Mouse (Mus musculus): ENCODE results near the gene Btbd17.

Gene Btbd17

DNA sequence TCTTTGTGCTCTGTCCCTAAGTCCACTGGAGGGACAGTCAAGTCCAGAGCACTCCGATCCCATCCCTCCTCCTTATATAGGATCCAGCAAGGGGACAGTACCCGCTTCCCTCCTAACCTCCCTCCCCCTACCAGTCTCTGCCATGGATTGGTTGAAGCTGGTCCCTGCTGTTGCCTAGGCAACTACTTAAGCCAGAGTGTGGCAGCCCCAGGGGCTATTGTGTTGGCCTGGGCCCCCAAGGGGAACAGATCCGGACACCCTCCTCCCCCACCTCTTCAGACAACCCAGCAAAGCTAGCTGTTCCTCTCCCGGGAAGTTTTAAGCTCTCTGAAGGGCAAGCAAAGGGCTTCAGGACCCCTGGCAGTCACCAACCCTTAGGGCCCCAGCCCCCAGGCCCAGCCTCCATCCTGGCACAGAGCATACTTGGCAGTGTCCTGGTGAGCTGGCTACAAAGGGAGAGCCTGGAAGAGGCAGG, at the start of gene Btbd17:
Gene Btbd17, minus strand, starts transcription at position 98 of the 475 bp plus-strand sequence.
- DNase-seq (ENCODE audit: low read depth) = no peak

GRCm38 (mm10) chr11:114844464-114845220, 48.9 kb upstream of the Btbd17 start:
- DNase-seq (ENCODE audit: low read depth) = no peak

DNA sequence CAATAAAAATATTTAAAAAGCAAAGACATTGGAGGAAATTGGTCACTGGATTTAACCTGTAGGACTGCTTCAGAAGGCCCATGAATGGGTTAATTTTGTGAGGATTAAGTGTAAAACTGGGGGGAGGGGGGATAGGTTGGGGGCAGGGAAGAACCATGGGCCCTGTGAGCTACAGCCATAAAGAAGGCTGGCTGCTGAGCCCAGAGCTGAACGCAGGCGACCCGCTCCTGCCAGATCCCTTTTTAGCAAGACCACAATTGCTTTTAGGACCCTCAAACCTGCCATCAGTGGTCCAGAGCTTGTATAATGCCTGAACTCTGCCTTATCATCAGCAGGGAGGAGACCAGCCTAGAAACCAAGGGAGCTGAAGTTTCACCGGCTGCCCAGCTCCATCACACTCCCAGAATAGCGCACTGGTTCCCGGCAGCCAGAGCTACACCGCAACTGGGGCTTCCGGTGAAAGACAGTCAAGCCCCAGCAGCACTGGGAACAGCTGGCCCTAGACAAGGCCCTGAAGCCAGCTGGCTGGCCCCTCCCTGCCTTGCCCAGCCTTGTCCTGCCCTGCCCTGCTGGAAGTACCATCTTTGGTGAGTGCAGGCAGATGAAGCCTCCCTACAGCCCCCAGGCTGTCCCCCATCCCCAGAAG, 48.2 kb upstream of the Btbd17 start:
- DNase-seq (ENCODE audit: low read depth) = no peak

DNA sequence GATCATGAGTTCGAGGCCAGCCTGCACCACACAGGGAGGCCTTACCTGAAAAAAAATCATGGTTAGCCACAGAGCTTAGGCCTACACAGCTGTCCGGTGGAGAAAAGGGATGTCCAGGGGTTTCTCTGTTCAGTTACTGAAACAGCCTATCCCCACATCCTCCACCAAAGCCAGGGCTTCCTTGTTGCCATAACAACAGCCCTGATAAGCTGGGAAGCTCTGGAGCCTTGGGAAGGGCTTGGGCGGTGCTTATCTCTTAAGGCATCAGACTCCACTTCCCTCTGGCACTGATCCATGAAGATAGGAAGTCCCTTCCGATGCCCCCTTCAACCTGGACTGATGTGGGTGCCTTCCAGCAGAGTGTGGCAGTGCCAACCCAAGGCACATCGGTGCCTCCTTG, 37.4 kb upstream of the Btbd17 start:
- DNase-seq (ENCODE audit: low read depth) = no peak

DNA sequence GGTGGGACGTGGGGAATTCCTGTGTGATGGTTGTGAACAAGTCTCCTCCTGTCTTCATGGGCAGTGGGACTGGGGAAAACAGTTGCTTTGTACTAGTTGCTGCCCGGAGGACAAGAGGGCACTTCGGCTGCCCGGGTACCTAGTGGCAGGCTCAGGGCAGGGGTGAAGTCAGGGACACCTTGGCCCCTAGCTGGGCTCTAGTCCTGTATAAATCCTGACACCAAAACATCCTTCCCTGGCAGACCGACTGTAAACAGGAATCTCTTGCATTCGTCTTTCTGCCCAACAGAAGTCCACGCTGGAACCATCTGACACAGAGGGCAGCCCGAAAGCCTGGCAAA, 34.7 kb upstream of the Btbd17 start:
- DNase-seq (ENCODE audit: low read depth) = no peak

DNA sequence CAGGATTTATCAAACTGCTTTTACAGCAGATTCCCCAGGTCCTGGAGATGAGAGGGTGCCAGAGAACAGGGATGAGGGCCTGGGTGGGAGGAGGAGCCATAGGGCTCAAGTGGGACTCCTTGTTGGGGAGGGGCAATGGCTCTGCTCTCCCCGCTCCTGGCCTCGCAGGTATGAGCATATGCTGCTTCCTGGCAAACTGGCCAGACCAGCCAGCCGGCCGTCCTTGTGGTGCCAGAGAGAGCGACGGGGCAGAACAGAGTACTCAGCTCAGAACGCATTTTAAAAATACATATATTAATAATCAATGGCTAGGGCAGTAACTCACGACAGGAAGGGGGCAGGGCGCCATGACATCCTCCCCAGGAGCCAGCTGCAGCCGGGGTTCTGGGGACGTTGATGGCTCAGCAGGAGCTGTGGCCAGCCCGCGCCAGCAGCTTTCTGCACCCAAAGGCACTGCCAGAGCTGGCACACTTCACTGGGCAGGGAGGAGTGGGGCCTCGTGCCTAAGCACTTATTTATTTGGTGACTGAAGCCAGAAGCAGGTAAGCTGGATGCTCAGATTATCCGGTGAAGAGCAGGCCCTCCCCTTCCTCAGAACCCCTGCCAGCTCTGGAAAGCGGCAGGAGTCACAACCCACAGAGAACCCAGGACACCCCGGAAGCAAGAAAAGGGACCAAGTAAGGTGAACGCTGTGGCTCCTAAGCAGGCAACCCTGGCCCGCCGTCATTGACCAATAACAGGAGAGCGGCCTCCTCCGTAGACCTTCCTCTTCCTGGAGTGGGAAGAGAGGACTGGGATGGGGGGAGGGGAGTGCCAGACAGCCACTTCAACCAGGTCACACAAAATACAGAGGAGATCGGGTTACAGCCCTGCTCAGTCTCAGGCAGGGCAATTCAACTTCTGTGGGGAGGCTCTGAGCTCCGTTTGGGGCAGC, 34.0 kb upstream of the Btbd17 start:
- peak; percentile 70 for DNase-seq (ENCODE audit: low read depth)

DNA sequence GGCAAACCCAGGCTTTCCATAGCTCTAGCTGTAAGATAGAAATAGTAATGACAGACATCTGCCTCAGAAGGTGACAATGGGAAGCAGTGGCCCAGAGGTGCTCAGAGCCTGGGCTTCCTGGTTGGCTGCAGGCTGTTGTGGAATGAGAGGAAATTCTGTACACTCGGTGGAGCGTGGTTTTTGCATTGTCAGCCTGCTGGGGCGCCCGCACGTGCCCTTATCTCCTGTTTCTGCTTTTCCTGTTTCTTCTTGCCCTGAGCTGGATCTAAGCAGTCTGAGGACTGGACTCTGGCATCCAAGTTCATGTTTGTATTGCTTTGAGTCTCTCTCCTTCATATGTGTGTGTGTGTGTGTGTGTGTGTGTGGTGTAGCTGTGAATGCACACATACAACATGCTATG, 30.9 kb upstream of the Btbd17 start:
- no peak for DNase-seq (ENCODE audit: low read depth)

DNA sequence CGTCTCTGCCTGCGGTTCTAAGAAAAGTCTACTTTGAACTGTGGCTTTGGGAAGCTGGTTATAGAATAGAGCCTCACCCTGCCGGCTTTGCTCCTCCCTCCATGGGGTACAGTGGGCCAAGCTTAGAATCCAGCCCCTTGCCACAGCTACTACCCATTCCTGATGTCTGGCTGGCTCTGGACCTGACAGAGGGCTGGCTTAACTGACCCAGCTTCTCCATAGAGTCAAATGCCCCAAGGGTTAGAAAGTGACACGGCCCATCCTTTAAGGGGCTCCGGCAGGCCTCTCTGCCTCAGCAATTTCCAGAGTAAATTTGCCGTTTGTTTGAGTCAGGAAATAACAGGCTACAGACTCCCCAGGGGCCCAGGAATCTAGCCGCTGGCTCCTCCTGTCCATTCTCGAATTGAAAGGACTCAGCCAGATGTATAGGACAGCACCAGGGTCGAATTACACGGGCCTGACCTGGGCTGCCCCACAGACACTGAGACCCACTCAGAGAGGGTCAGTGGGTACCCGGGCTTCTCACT, 27.5 kb upstream of the Btbd17 start:
- no peak for DNase-seq (ENCODE audit: low read depth)

DNA sequence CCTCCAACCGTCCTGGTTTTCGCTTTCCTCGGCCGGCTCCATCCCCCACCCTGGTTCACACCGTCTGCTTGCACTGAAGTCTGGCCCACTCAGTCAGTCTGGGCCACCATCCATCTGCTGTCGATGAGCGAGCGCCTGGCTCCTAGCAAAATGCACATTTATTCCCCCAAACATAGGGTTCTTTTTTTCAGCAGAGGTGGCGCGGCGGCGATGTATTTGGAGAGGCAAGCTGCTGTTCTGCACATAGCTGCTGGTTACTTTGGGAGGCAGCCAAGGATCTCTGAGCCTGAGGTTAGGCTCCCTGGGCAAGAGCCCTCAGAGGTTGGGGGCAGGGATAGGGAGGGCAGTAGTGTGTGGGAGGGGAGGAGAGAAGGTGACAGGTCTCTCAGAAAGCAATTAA, 27.0 kb upstream of the Btbd17 start:
- DNase-seq (ENCODE audit: low read depth) = peak; percentile 86

GRCm38 (mm10) chr11:114821325-114821724, 25.6 kb upstream of the Btbd17 start:
- no peak for DNase-seq (ENCODE audit: low read depth)

- DNase-seq (ENCODE audit: low read depth) = no peak
Observed at GRCm38 (mm10) chr11:114820444-114820843, 24.7 kb upstream of the Btbd17 start.

DNA sequence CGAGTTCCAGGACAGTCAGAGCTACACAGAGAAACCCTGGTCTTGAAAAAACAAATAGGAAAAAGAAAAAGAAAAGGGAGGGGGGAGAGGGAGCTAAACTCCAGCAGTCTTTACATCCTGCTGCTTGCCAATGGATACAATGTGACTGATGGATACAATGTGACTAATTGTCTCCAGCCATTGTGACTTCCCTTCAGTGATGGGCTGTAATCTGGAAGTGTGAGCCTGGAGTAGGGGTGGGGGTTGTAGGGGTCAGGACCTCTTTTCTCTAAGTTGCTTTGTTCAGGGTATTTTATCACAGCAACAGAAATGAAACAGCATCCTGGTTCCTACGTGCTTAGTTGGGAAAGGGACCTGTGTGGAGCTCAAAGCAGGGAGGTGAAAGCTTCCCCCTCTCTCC, 23.4 kb upstream of the Btbd17 start:
- no peak for DNase-seq (ENCODE audit: low read depth)

- no peak for DNase-seq (ENCODE audit: low read depth)
Observed at GRCm38 (mm10) chr11:114818185-114818584, 22.4 kb upstream of the Btbd17 start.

GRCm38 (mm10) chr11:114816934-114817333, 21.2 kb upstream of the Btbd17 start:
- DNase-seq (ENCODE audit: low read depth) = no peak

DNA sequence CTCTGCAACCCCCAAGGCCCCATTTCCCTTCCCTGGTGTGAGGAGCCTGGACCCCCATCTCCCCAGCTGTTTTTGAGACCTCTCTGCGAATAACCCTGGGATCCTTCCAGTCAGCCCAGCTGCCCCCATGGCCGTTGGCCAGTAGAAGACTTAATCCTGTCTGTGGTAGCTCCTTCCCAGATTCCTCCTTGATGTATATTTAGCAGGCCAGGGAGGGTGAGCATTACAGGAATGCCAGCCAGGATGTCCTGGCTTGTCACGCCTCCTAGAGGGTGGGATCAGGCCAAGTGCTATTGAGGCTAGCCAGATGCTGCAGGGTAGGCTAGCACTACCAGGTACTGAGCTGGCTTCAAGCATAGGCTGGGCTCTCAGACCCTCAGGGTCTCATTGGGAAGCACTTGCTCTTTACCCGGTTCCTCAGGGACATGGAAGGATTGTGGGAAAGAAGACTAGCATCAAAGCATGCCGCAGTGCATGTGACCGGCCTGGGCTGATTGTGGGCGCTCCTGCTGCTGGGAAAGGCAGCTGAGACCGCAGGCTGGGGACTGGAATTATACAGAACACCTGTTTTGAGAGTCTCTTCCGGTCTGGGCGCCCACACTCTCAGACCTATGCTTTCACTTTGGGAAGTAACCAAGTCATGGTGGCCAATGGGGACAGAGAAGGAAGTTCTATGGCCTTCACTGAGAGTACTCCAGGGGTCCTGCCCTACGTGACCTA, 19.3 kb upstream of the Btbd17 start:
- DNase-seq (ENCODE audit: low read depth) = no peak

DNA sequence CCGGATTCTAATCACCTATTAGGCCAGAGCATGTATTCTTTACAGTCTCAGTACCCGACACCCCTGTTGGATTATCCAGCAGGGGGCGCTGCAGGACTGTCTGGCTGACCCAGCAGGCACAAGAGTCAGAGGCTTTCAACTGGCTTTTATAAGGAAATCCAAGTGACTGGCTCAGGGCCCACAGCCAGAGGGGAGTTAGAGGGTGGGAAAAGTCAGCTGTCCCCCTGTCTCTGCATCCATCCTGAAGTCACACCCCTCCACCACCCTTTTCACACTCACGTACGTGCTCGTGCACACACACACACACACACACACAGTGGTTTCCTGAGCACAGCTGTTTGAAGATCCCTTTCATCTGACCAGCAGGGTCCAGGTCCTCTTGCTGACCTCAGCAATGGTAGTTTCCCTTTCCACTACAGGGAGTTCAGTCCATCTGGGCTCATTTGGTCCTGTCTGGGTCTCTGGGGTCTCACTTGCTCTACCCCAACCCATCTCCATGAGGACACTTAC, 17.0 kb upstream of the Btbd17 start:
- peak; percentile 31 for DNase-seq (ENCODE audit: low read depth)

GRCm38 (mm10) chr11:114810344-114810743, 14.6 kb upstream of the Btbd17 start:
- no peak for DNase-seq (ENCODE audit: low read depth)

DNA sequence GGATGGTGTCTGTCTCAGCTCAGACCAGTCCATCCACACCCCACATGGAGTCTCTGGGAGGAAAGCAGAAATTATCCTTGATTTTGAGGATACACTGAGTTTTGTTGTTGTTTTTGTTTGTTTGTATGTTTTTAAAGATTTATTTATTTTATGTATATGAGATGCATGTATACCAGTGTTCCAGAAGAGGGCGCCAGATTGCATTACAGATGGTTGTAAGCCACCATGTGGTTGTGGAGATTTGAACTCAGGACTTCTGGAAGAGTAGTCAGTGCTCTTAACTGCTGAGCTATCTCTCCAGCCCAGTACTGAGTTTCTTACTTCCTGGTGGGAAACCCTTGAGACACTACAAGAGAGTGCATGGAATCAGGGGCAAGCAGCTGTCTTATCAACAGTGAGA, 13.6 kb upstream of the Btbd17 start:
- no peak for DNase-seq (ENCODE audit: low read depth)

DNA sequence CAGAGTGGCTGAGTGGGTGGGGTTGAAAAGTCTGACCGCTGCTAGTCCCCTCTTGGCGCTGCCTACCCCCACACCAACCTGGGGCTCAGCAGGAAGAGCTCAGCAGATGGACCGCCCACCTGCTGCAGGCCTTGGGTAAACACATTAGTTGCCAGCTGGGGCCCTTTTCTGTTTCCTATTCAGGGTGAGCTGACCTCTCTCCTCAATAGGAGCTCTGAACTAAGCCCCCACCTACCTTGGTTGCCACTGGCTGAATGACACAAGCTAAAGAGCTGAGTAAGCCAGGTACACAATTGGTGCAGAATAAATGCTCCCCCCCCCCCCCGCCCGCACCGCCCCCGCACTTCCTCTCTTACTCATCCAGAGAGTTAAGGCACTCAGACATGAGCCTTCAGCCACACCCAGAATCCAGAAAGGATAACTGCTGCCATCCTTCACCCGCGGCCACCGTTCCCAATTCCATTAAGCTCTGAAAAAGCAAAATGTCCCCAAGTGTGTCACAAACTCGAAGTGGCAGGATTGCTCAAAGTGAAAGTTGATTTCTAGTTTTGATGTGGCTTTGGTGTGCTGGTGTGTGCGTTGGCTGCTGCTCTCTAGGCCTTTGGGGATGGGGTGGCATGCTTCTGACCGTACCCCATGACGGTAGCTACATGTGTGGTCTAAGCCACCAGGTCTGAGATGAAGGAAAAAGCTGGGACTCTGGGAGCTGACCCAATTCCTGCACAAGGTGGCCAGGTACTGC, 12.1 kb upstream of the Btbd17 start:
- DNase-seq (ENCODE audit: low read depth) = no peak

DNA sequence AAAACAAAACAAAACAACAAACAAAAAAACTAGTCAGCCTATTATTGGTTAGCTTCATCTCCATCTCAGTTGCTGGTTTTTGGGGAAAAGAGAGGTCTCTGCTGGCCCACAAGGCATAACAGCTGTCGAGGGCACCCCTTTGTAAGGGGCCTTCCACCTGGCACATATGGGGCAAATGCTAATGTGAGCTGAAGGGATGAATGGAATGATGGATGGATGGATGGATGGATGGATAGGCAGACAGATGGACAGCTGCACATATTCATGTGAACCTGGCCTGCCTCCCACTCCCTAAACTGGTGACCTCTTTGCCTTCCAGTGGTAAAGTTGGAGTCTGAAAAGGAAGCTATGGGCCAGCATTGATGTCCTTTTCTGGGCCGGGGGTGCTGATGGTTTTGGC, 11.3 kb upstream of the Btbd17 start:
- no peak for DNase-seq (ENCODE audit: low read depth)

- DNase-seq (ENCODE audit: low read depth) = no peak
Observed at GRCm38 (mm10) chr11:114803990-114804389, 8.2 kb upstream of the Btbd17 start.

Data from fibroblast of lung, adult 2 months (primary cell).